Mouse (Mus musculus) ES-Bruce4 (cell line): ENCODE data around the gene Ltk.

Experiments
- CTCF ChIP-seq: IDR thresholded peaks from one replicate; pipeline ENCODE4 v1.8.1; 2011; ENCODE audit warnings: low read depth, low read length
- EP300 ChIP-seq: IDR thresholded peaks from 2 replicates; pipeline ENCODE4 v1.6.1; 2011; ENCODE audit warnings: low read depth, low read length; ENCODE audit not compliant: insufficient read depth

- TF ChIP-seq CTCF (no peak), EP300 (no peak)
These were observed 48.6 kb upstream of the Ltk start for GRCm38 (mm10) chr2:119808881-119809280.
